Mouse (Mus musculus) megakaryocyte, embryonic 14.5 days (primary cell): ENCODE measurements around the gene Washc3. TPM values are rescaled to one million over a fixed set of nuclear protein-coding genes. Genes with fewer than 3 reads are reported as not detected.

Source experiments
- H3K27me3 ChIP-seq: replicated peaks from 2 replicates; pipeline ENCODE3; 2012; ENCODE audit warnings: inconsistent platforms
- H3K36me3 ChIP-seq: replicated peaks from 2 replicates; pipeline ENCODE3; 2012; ENCODE audit warnings: low read length, inconsistent platforms, mixed read lengths
- H3K4me1 ChIP-seq: 2 replicates; pipeline ENCODE4 v1.6.1; 2012; ENCODE audit warnings: inconsistent platforms
- H3K4me3 ChIP-seq: replicated peaks from 2 replicates; pipeline ENCODE3; 2012; ENCODE audit warnings: moderate library complexity, mild to moderate bottlenecking, inconsistent platforms
- H3K9me3 ChIP-seq: 2 replicates; pipeline ENCODE4 v1.6.1; 2012; ENCODE audit warnings: inconsistent platforms
- FLI1 ChIP-seq: IDR thresholded peaks from 2 replicates; pipeline ENCODE4 v1.6.1; 2012; ENCODE audit warnings: low read length, inconsistent platforms, mixed read lengths
- GATA1 ChIP-seq: IDR thresholded peaks from 3 replicates; pipeline ENCODE4 v1.6.1; 2012; ENCODE audit warnings: mixed read lengths, low read length, inconsistent platforms, borderline replicate concordance
- polyA plus RNA-seq: library from polyadenylated mRNA; stranded (reverse); fragments of >175 nt; gene quantifications from 2 replicates; pipeline ENCODE4 v1.2.3, GENCODE M21; 2012; ENCODE audit warnings: low replicate concordance; ENCODE audit not compliant: insufficient read depth

The Washc3 gene
- polyA plus RNA-seq, 1 experiment = 27.8 TPM

GRCm38 (mm10) chr10:88288061-88288460 lies 87.2 kb downstream of the Washc3 start:
- H3K9me3 ChIP-seq = peaks cover 3% of the 10 kb centered on the region; the same call in 1 of the 2 replicates
- no peaks in the 10 kb centered on the region for H3K36me3 ChIP-seq
- H3K27me3 ChIP-seq = no peaks in the 10 kb centered on the region
- no peaks in the 10 kb centered on the region for H3K4me1 ChIP-seq
- no peak for TF ChIP-seq GATA1
- no peak for TF ChIP-seq FLI1
- no peak overlapping the region for H3K4me3 ChIP-seq

- peaks cover 39% of the 10 kb centered on the region for H3K9me3 ChIP-seq
- no peaks in the 10 kb centered on the region for H3K36me3 ChIP-seq
- no peak overlapping the region for H3K4me3 ChIP-seq
- H3K27me3 ChIP-seq = no peaks in the 10 kb centered on the region
- TF ChIP-seq FLI1 (no peak), GATA1 (no peak)
- no peaks in the 10 kb centered on the region for H3K4me1 ChIP-seq
These were observed 94.2 kb downstream of the Washc3 start for GRCm38 (mm10) chr10:88295091-88295490.

Other genes starting within 250 kb of the Washc3 start
- gene Pmch, start 110.0 kb upstream of the Washc3 start, polyA plus RNA-seq = not detected in 2 replicates
- gene Parpbp, start 54.2 kb upstream of the Washc3 start, polyA plus RNA-seq = 0.16 TPM in 1 of 2 replicates, not detected in the other
- 2.3 TPM in 1 of 2 replicates, not detected in the other for gene Nup37, start 54.1 kb upstream of the Washc3 start, polyA plus RNA-seq
- 0.72 TPM in 1 of 2 replicates, not detected in the other for gene Dram1, start 178.0 kb downstream of the Washc3 start, polyA plus RNA-seq
- gene Gnptab, start 178.0 kb downstream of the Washc3 start, polyA plus RNA-seq = 0.57 TPM in 1 of 2 replicates, not detected in the other